Mouse (Mus musculus) hindbrain, postnatal 0 days (tissue): ENCODE data around the gene Rabac1. TPM values are rescaled to one million over a fixed set of nuclear protein-coding genes. Genes with fewer than 3 reads are reported as not detected.

ENCODE experiments used
- ATAC-seq: fragments of 200-750 bp; cut with Nextera tagmentation; 2 replicates; pipeline ENCODE4 v1.8.0; 2017; ENCODE audit warnings: mild to moderate bottlenecking, moderate TSS enrichment, moderate library complexity
- DNase-seq: peaks from one replicate; pipeline ENCODE4 v3.0.0-alpha.2; 2015; ENCODE audit warnings: low spot score
- H3K27ac ChIP-seq: fragments of 300-500 bp; sonication (generic); 2 replicates; pipeline ENCODE4 v1.5.1; 2014; ENCODE audit warnings: mild to moderate bottlenecking
- H3K27me3 ChIP-seq: fragments of 300-500 bp; sonication (generic); 2 replicates; pipeline ENCODE4 v1.6.1; 2014; ENCODE audit warnings: low read length, mixed read lengths; ENCODE audit not compliant: insufficient read depth
- H3K36me3 ChIP-seq: fragments of 300-500 bp; sonication (generic); 2 replicates; pipeline ENCODE4 v1.6.1; 2014; ENCODE audit warnings: low read length, mixed read lengths; ENCODE audit not compliant: insufficient read depth
- H3K4me1 ChIP-seq: fragments of 300-500 bp; sonication (generic); 2 replicates; pipeline ENCODE4 v1.6.1; 2014; ENCODE audit warnings: antibody characterized with exemption, low read length, mixed read lengths; ENCODE audit not compliant: insufficient read depth
- H3K4me2 ChIP-seq: fragments of 300-500 bp; sonication (generic); 2 replicates; pipeline ENCODE4 v1.6.1; 2014; ENCODE audit warnings: low read depth, mild to moderate bottlenecking, low read length, moderate library complexity, mixed read lengths
- H3K4me3 ChIP-seq: fragments of 300-500 bp; sonication (generic); 2 replicates; pipeline ENCODE4 v1.5.1; 2014; ENCODE audit warnings: low read length
- H3K9ac ChIP-seq: fragments of 300-500 bp; sonication (generic); replicated peaks from 2 replicates; pipeline ENCODE4 v1.6.1; 2014; ENCODE audit warnings: mild to moderate bottlenecking, low read length, moderate library complexity, mixed read lengths
- H3K9me3 ChIP-seq: fragments of 300-500 bp; sonication (generic); 2 replicates; pipeline ENCODE4 v1.6.1; 2016; ENCODE audit warnings: low read length, mixed read lengths
- CTCF ChIP-seq: IDR thresholded peaks from 2 replicates; pipeline ENCODE4 v1.5.1; 2016; ENCODE audit warnings: antibody characterized with exemption, control low read depth, low read depth
- WGBS: fragments of 180-500 bp; shearing (Covaris S2); extraction: QIAGEN DNeasy Blood & Tissue Kit; methylation state at CpG from one replicate; pipeline ENCODE4 v1.1.7; 2014; 5-methylcytosine and 5-hydroxymethylcytosine counted together
- microRNA-seq, 2 experiments: library from miRNA; unstranded; fragments of <30 nt; microRNA quantifications; one replicate each; pipeline ENCODE4; 2016
- polyA plus RNA-seq: library from polyadenylated mRNA; unstranded; fragments of >200 nt; fragmentation: Nextera tagmentation; extraction: Ambion mirVana; gene quantifications from 2 replicates; pipeline ENCODE4 v1.2.1, GENCODE M21; 2015
- total RNA-seq: library from RNA; depleted of rRNA; stranded (reverse); fragments of >200 nt; gene quantifications from 2 replicates; pipeline ENCODE4 v1.2.3, GENCODE M21; 2014; rRNA removed

Gene Rabac1
- total and polyA plus RNA-seq, 2 experiments from 2014 or later: 530 to 705 TPM

DNA sequence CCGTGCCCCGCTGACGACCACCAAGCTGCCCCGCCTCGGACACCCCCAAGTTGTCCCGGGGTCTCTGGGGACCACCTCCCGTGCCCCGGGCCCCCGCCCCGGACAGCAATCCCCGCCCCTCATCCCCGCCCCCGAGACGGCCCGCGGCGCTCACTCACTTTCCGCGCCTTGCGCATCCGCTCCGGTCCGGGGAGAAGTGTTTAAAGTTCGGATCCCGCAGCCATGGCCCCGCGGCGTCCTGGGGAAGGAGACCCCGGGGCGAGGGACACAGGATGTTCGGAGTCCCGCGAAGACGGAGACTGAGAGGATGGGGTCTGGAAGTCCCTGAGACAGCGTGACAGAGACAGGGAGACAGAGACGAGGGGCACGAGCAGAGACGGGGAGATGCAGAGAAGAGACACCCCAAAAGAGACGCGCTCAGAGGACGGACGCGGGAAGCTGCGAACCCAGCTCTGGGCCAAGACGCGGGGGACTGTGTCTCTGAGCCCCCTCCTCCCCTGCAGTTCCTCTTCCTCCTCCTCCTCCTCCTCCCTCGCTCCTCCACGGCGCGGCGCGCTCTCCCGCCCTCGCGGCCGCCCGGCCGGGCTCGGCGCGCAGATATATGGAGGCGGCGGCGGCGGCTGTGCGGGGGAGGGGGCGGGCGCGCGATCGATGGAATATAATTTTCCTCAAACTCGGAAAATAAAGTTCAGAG is 28.1 kb downstream of the Rabac1 start, which contains the start of gene Gm4881:
Gene Gm4881, minus strand, starts transcription at position 238 of the 694 bp plus-strand sequence.
- Histone ChIP-seq H3K9me3 (no peaks in the 10 kb centered on the region), H3K4me2 (peak within 1 kb of the TSS; percentile 69), H3K36me3 (no peaks in the 10 kb centered on the region), H3K27ac (no peak within 1 kb of the TSS), H3K4me3 (peak within 1 kb of the TSS; percentile 43), H3K27me3 (peaks cover 74% of the 10 kb centered on the region), H3K9ac (no peak within 1 kb of the TSS), H3K4me1 (no peaks in the 10 kb centered on the region)
- under 1% methylated on average over 56 of the region's 72 CpGs for WGBS
- TF ChIP-seq CTCF: no peak
- no peak for DNase-seq
- ATAC-seq: no peak

DNA sequence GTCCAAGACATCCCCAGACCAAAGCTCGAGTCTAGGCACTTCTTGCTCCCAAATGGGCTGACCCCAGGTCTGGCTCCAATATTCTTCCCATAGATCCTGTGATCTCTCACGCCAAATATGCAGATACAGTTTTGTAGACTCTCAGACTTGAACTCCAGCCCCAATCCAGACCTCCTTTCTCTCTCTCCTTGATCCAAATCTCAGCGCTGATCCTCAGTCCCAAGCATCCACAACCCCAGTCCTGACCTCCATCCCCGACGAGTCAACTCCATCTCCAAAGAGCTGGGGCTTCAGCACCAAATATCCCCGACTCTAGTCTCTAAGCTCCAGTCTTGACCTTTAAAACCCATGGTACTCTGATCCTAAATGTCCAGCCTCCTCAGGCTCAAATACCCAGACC is 28.9 kb downstream of the Rabac1 start:
- Histone ChIP-seq H3K9me3 (no peaks in the 10 kb centered on the region), H3K4me3 (no peak overlapping the region), H3K4me1 (no peaks in the 10 kb centered on the region), H3K4me2 (0 out of 2 replicates have a peak overlapping the region, but pooled peaks have one; percentile 69), H3K27ac (no peak overlapping the region), H3K36me3 (no peaks in the 10 kb centered on the region), H3K9ac (no peak overlapping the region), H3K27me3 (peaks cover 70% of the 10 kb centered on the region)
- TF ChIP-seq CTCF: no peak
- ATAC-seq (no peak), DNase-seq (no peak)
- WGBS: 10% methylated on average over 6 of the region's 6 CpGs

DNA sequence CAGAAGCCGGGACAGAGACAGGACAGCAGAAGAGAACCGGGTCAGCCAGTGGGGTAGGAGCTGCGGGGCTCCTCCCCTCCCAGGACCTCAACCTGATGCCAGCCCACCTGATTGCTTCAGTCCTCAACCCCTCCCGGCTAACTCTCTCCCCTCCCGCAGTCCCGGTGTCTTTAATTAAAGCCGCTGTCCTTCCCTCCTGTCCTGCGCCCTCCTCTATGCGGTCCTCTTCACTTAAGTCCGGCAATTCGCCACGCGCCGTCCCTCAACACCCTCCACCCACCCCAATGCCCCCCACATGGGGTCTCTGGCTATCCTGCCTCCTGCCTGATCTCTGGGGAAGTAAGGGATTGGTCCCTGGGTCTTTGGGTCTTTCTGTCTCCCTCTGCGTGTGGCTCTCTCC is 40.9 kb downstream of the Rabac1 start:
- Histone ChIP-seq H3K4me3 (no peak overlapping the region), H3K27ac (no peak overlapping the region), H3K36me3 (0 out of 2 replicates have a peak, but pooled peaks cover 7% of the 10 kb centered on the region), H3K9me3 (no peaks in the 10 kb centered on the region), H3K9ac (no peak overlapping the region), H3K4me1 (no peaks in the 10 kb centered on the region), H3K4me2 (no peak overlapping the region), H3K27me3 (peaks cover 30% of the 10 kb centered on the region)
- WGBS: 3% methylated on average over 14 of the region's 15 CpGs
- ATAC-seq: no peak
- DNase-seq: no peak
- TF ChIP-seq CTCF: no peak

DNA sequence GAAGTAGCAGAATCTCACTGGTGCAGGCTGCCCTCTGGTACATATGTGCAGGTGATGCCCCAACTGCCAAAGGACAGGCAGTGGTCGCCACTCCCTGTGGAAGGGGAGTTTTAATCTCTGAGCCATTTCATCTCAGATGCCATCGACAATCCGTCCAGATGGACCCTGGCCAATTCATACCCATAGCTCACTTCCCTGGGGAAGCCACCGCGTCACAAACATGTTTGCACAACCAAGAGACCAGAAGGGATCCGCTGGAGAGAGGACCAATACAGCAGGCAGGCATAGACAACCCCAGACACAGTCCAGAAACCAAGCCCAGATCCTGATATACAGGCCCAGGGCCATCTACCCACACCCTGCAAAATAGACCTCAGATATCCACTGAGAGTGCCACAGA is 42.1 kb downstream of the Rabac1 start:
- Histone ChIP-seq H3K9me3 (no peaks in the 10 kb centered on the region), H3K27me3 (peaks cover 30% of the 10 kb centered on the region), H3K4me2 (no peak overlapping the region), H3K9ac (no peak overlapping the region), H3K4me3 (no peak overlapping the region), H3K4me1 (no peaks in the 10 kb centered on the region), H3K36me3 (peaks cover 18% of the 10 kb centered on the region), H3K27ac (no peak overlapping the region)
- peak; percentile 35 for DNase-seq
- WGBS: 28% methylated on average over 6 of the region's 6 CpGs
- no peak for ATAC-seq
- no peak for TF ChIP-seq CTCF

Small RNA genes within 50 kb of the gene (microRNA-seq; reads per million reads assigned to microRNA genes)
- gene Mir7046 (0.36 to 1.4 reads per million in 2 experiments), gene Mir7047 (3.3 to 3.9 reads per million in 2 experiments)

Other genes starting within 250 kb of the Rabac1 start
- gene Gm4763, start 245.8 kb downstream of the Rabac1 start, total RNA-seq: not detected in 2 replicates
- not detected in 2 replicates for gene Gm4763, start 245.8 kb downstream of the Rabac1 start, polyA plus RNA-seq
- 2.2 and 2.8 TPM in 2 replicates for gene Cd177, start 212.4 kb downstream of the Rabac1 start, total RNA-seq
- 0.38 and 0.55 TPM in 2 replicates for gene Cd177, start 212.4 kb downstream of the Rabac1 start, polyA plus RNA-seq
- not detected in 2 replicates for gene Ceacam10, start 195.5 kb downstream of the Rabac1 start, total RNA-seq
- gene Ceacam10, start 195.5 kb downstream of the Rabac1 start, polyA plus RNA-seq: 0.63 and 0.80 TPM in 2 replicates
- 0.79 and 2.5 TPM in 2 replicates for gene Gm9844, start 110.5 kb downstream of the Rabac1 start, total RNA-seq
- gene Gm9844, start 110.5 kb downstream of the Rabac1 start, polyA plus RNA-seq: 31.9 and 32.5 TPM in 2 replicates
- not detected in 2 replicates for gene Lypd4, start 102.8 kb downstream of the Rabac1 start, total RNA-seq
- gene Lypd4, start 102.8 kb downstream of the Rabac1 start, polyA plus RNA-seq: not detected in 2 replicates
- gene Dmrtc2, start 102.7 kb downstream of the Rabac1 start, total RNA-seq: 1.7 TPM in 1 of 2 replicates, not detected in the other
- 0.10 and 0.18 TPM in 2 replicates for gene Dmrtc2, start 102.7 kb downstream of the Rabac1 start, polyA plus RNA-seq
- gene Rps19, start 88.4 kb downstream of the Rabac1 start, total RNA-seq: 483 and 611 TPM in 2 replicates
- gene Rps19, start 88.4 kb downstream of the Rabac1 start, polyA plus RNA-seq: 1,228 and 1,333 TPM in 2 replicates
- gene Cd79a, start 75.4 kb downstream of the Rabac1 start, total RNA-seq: 0.10 and 0.11 TPM in 2 replicates
- 0.63 and 0.93 TPM in 2 replicates for gene Cd79a, start 75.4 kb downstream of the Rabac1 start, polyA plus RNA-seq
- 16.9 and 33.6 TPM in 2 replicates for gene Arhgef1, start 69.8 kb downstream of the Rabac1 start, total RNA-seq
- gene Arhgef1, start 69.8 kb downstream of the Rabac1 start, polyA plus RNA-seq: 33.9 and 39.0 TPM in 2 replicates
- 0.90 and 6.6 TPM in 2 replicates for gene Gm4881, start 28.3 kb downstream of the Rabac1 start, total RNA-seq
- 2.4 TPM in 2 replicates for gene Gm4881, start 28.3 kb downstream of the Rabac1 start, polyA plus RNA-seq
- gene Atp1a3, start 33.2 kb upstream of the Rabac1 start, total RNA-seq: 572 and 588 TPM in 2 replicates
- 649 and 730 TPM in 2 replicates for gene Atp1a3, start 33.2 kb upstream of the Rabac1 start, polyA plus RNA-seq
- gene Grik5, start 99.6 kb upstream of the Rabac1 start, total RNA-seq: 141 and 142 TPM in 2 replicates
- 14.6 and 14.8 TPM in 2 replicates for gene Grik5, start 99.6 kb upstream of the Rabac1 start, polyA plus RNA-seq
- 38.4 and 40.4 TPM in 2 replicates for gene Zfp574, start 99.8 kb upstream of the Rabac1 start, total RNA-seq
- 23.7 and 26.3 TPM in 2 replicates for gene Zfp574, start 99.8 kb upstream of the Rabac1 start, polyA plus RNA-seq
- gene Pou2f2, start 207.0 kb upstream of the Rabac1 start, total RNA-seq: 3.9 and 4.7 TPM in 2 replicates
- 14.4 and 20.2 TPM in 2 replicates for gene Pou2f2, start 207.0 kb upstream of the Rabac1 start, polyA plus RNA-seq
- gene Dedd2, start 247.9 kb upstream of the Rabac1 start, total RNA-seq: 22.5 and 31.7 TPM in 2 replicates
- gene Dedd2, start 247.9 kb upstream of the Rabac1 start, polyA plus RNA-seq: 19.8 and 20.2 TPM in 2 replicates
- 9.6 and 10.1 TPM in 2 replicates for gene Zfp526, start 248.7 kb upstream of the Rabac1 start, total RNA-seq
- 0.66 and 0.85 TPM in 2 replicates for gene Zfp526, start 248.7 kb upstream of the Rabac1 start, polyA plus RNA-seq